Mouse (Mus musculus): ENCODE data around the gene Chuk. TPM values are rescaled to one million over a fixed set of nuclear protein-coding genes. Genes with fewer than 3 reads are reported as not detected.
"Not testable (repeated sequence)": the region's sequence is repeated elsewhere in the genome, so short reads cannot be mapped to it uniquely, and the experiment has no call there.

Gene Chuk
- polyA plus RNA-seq, 1 experiment from 2014 or later: 44.3 TPM

DNA sequence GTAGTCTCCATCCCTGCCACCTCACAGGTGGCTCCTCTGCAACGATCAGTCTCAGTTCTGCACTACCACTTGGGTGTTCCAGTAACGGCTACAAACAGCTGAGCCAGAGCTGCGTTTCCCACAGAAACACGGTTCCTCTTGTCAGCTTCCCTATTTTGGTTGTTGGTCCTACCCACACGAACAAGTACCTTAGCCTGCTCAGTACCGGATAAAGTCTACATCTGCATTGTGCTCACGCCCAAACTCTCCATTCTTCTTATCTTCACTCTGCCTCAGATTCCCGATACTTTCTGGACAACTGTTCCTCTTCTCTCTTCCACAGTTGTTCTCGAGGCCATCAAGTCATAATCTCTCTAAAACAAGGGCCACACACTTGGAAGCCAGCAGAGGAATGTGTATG, 37.1 kb upstream of the Chuk start:
- peaks cover 3% of the 10 kb centered on the region; the same call in 1 of the 2 replicates for H3K4me1 ChIP-seq (ENCODE audit: control insufficient read depth, insufficient read depth, low read length)

DNA sequence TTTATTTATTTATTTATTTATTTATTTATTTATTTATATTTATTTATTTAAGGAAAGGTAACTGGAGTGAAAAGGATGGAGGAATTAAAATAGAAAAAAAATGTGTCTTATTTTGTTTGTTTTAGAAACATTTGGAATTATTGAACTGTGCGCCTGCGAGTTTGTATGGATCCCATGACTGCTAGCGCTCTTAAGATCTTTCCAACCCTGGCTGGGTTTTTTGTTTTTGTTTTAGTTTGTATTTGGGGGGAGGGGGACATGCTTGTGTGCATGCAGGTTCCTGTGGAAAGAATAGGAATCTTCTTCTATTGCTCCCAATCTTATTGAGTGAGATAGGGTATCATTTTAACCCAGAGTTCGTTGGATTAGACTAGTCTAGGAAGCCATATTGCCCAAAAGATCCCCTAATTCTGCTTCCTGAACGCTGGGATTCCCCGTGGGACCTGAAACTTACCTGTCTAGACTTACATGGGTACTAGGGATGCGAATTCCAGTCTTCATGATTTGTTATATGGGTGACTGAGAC, 28.7 kb upstream of the Chuk start:
- no peak overlapping the region for H3K9ac ChIP-seq (ENCODE audit: low read length)
- ATAC-seq (ENCODE audit: insufficient number of reproducible peaks, low FRiP score, low TSS enrichment, low read depth) (no peak), DNase-seq (ENCODE audit: low spot score) (peak; percentile 26)
- H3K9me3 ChIP-seq (ENCODE audit: control insufficient read depth, low read length): no peaks in the 10 kb centered on the region
- no peaks in the 10 kb centered on the region for H3K27me3 ChIP-seq (ENCODE audit: control insufficient read depth, insufficient read depth, low read length)
- 27% methylated on average over 7 of the region's 7 CpGs for WGBS
- 0 out of 2 replicates have a peak, but pooled peaks cover 2% of the 10 kb centered on the region for H3K36me3 ChIP-seq (ENCODE audit: control insufficient read depth, insufficient read depth, low read length)
- H3K27ac ChIP-seq (replicated peaks; ENCODE audit: low read depth, low read length): no peak overlapping the region; the same call in 1 of the 2 replicates
- peak overlapping the region; percentile 64; the same call in 1 of the 2 replicates for H3K4me3 ChIP-seq (ENCODE audit: low read depth, low read length)
- peak overlapping the region; percentile 43 for H3K4me2 ChIP-seq (ENCODE audit: low read depth, severe bottlenecking)
- H3K4me1 ChIP-seq (ENCODE audit: control insufficient read depth, insufficient read depth, low read length): 0 out of 2 replicates have a peak, but pooled peaks cover 2% of the 10 kb centered on the region

More for the DNA sequence above, 37.1 kb upstream of the Chuk start:
- H3K9me3 ChIP-seq (ENCODE audit: control insufficient read depth, low read length): no peaks in the 10 kb centered on the region
- H3K4me3 ChIP-seq (ENCODE audit: low read depth, low read length): no peak overlapping the region
- 91% methylated on average over 9 of the region's 9 CpGs for WGBS
- DNase-seq (ENCODE audit: low spot score) (no peak), ATAC-seq (ENCODE audit: insufficient number of reproducible peaks, low FRiP score, low TSS enrichment, low read depth) (no peak)
- H3K27me3 ChIP-seq (ENCODE audit: control insufficient read depth, insufficient read depth, low read length): no peaks in the 10 kb centered on the region
- H3K4me2 ChIP-seq (ENCODE audit: low read depth, severe bottlenecking): no peak overlapping the region
- no peak overlapping the region for H3K9ac ChIP-seq (ENCODE audit: low read length)
- H3K27ac ChIP-seq (replicated peaks; ENCODE audit: low read depth, low read length): no peak overlapping the region
- peaks cover 4% of the 10 kb centered on the region; the same call in 1 of the 2 replicates for H3K36me3 ChIP-seq (ENCODE audit: control insufficient read depth, insufficient read depth, low read length)

DNA sequence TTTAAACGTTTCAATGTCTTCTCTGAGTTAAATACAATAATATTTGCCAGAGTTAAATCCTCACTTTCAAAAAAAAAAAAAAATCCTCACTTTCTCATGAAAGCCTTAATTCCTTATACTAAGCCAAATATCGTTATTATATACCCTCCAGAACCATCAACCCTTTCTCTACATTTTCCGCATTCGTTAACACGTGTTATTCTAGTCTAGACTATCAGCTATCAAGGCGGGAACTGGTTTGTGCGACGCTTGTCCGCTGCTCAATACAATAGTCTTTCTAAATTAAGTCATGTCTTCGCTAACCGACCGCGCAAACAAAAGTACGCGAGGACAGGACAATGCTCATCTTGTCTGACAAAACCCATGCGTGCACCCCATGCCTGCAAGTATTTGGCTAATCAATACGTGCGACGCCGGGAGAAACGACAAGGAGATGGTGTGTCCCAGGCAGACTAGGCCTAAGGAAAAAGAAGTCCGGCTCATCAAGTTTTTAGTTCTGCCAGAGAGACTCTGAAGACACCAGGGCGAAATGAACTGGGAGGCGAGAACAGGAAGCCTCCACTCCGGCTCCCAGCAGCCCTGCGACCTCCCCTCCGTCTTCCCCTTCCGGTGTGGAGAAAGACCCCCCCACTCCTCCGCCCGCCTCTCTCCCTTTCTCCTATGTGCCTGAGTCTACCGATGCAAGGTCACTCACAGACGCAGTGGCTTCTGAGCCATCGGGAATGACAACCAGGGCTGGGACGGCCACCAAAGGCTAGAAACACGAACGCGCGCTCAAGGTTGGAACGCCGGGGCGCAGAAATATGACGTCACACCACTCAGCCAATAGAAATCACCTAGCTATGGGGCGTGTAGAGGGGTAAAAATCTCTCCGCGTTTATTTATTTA, 28.0 kb upstream of the Chuk start, which contains the start of gene Cwf19l1:
Gene Cwf19l1 (minus strand): TSS at position 805 of the 888 bp plus-strand sequence.
- ATAC-seq (ENCODE audit: insufficient number of reproducible peaks, low FRiP score, low TSS enrichment, low read depth): peak; percentile 68
- Histone ChIP-seq H3K4me1 (ENCODE audit: control insufficient read depth, insufficient read depth, low read length) (0 out of 2 replicates have a peak, but pooled peaks cover 2% of the 10 kb centered on the region), H3K4me2 (ENCODE audit: low read depth, severe bottlenecking) (peak within 1 kb of the TSS; percentile 64), H3K27me3 (ENCODE audit: control insufficient read depth, insufficient read depth, low read length) (no peaks in the 10 kb centered on the region), H3K36me3 (ENCODE audit: control insufficient read depth, insufficient read depth, low read length) (0 out of 2 replicates have a peak, but pooled peaks cover 2% of the 10 kb centered on the region), H3K4me3 (ENCODE audit: low read depth, low read length) (peak within 1 kb of the TSS; percentile 64), H3K9ac (ENCODE audit: low read length) (peak within 1 kb of the TSS; percentile 78), H3K27ac (replicated peaks; ENCODE audit: low read depth, low read length) (peak within 1 kb of the TSS; percentile 93), H3K9me3 (ENCODE audit: control insufficient read depth, low read length) (no peaks in the 10 kb centered on the region)
- DNase-seq (ENCODE audit: low spot score): peak; percentile 95
- WGBS: under 1% methylated on average over 45 of the region's 45 CpGs

DNA sequence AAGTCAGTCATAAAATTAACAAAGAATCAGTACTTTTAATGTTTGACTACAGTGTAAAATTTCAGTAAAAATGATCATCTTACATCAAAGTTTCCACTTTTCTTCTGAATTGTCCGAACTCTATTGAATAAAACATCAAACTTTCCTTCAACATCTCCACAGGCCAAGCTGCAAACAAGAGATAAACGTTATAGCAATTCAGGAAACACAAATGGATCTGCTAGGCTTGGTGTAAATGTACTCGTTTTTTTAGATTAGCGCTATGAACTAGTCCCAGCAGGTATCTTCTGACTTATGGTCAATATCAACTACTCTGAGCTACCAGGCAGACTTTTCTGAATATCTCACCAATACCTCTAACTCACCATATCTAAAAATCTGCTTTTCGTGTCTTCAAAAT, 25.6 kb upstream of the Chuk start:
- H3K4me1 ChIP-seq (ENCODE audit: control insufficient read depth, insufficient read depth, low read length): 0 out of 2 replicates have a peak, but pooled peaks cover 2% of the 10 kb centered on the region

DNA sequence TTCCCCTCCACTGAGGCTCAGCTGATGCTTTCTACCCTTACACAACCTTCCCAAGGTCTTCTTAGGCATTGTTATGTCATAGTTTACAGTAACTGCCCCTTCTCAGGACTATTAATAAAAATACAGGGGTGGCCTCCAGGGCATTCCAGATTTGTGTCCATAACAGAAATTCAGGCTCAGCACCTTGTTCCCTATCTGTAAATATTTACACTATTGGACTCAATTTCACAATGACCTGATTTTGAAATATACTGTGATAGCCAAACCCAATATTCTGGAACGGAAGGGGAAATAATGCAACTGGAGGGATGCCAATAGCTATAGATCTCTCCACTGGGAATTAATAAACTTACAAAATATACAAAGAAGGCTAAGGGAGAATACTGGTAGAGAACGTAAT, 21.3 kb upstream of the Chuk start:
- Histone ChIP-seq H3K27me3 (ENCODE audit: control insufficient read depth, insufficient read depth, low read length) (no peaks in the 10 kb centered on the region), H3K27ac (replicated peaks; ENCODE audit: low read depth, low read length) (no peak overlapping the region), H3K4me1 (ENCODE audit: control insufficient read depth, insufficient read depth, low read length) (no peaks in the 10 kb centered on the region), H3K9me3 (ENCODE audit: control insufficient read depth, low read length) (no peaks in the 10 kb centered on the region), H3K4me3 (ENCODE audit: low read depth, low read length) (no peak overlapping the region), H3K4me2 (ENCODE audit: low read depth, severe bottlenecking) (no peak overlapping the region), H3K36me3 (ENCODE audit: control insufficient read depth, insufficient read depth, low read length) (peaks cover 2% of the 10 kb centered on the region; the same call in 1 of the 2 replicates), H3K9ac (ENCODE audit: low read length) (no peak overlapping the region)
- no peak for ATAC-seq (ENCODE audit: insufficient number of reproducible peaks, low FRiP score, low TSS enrichment, low read depth)
- 91% methylated on average over 2 of the region's 2 CpGs for WGBS
- DNase-seq (ENCODE audit: low spot score): no peak

More for the DNA sequence above, 25.6 kb upstream of the Chuk start:
- Histone ChIP-seq H3K4me3 (ENCODE audit: low read depth, low read length) (no peak overlapping the region), H3K36me3 (ENCODE audit: control insufficient read depth, insufficient read depth, low read length) (peaks cover 2% of the 10 kb centered on the region; the same call in 1 of the 2 replicates), H3K27me3 (ENCODE audit: control insufficient read depth, insufficient read depth, low read length) (no peaks in the 10 kb centered on the region), H3K27ac (replicated peaks; ENCODE audit: low read depth, low read length) (no peak overlapping the region), H3K9me3 (ENCODE audit: control insufficient read depth, low read length) (no peaks in the 10 kb centered on the region), H3K9ac (ENCODE audit: low read length) (no peak overlapping the region), H3K4me2 (ENCODE audit: low read depth, severe bottlenecking) (no peak overlapping the region)
- no peak for ATAC-seq (ENCODE audit: insufficient number of reproducible peaks, low FRiP score, low TSS enrichment, low read depth)
- WGBS: 92% methylated on average over 5 of the region's 5 CpGs
- DNase-seq (ENCODE audit: low spot score): no peak

DNA sequence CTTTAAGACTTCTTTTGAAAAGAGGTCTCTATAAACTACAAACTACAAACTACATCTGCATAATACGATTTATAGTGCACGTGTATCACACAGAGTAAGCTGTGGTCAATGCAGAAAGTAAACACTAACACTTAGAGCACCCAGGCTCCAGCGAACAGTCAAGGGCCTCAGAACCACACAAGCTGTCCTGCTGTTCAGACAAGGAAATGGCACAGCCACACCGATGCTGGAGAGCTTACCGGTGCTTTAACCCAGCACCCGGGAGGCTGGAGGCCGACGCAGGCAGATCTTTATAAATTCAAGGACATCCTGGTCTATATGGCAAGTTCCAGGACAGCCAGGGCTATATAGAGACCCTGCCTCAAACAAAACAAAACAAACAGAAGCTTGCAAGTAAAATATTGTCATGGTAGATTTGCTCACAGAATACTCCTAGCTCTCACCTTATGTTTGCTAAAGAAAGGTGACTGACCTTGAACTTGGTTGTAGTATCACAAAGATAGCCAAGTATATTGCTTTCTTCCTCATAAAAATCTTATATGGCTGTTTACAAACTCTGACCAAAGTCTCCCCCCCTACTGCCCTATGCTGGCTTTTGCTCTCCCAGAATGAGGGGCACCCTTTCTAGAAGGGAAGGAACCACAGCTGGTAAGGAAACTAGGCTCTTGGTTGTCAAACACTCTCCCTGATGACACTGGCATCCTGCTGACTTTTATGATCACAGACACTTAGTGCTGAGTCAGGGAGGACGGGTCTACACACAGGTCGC, 20.6 kb upstream of the Chuk start:
- Histone ChIP-seq H3K4me3 (ENCODE audit: low read depth, low read length) (no peak overlapping the region), H3K9me3 (ENCODE audit: control insufficient read depth, low read length) (no peaks in the 10 kb centered on the region), H3K4me1 (ENCODE audit: control insufficient read depth, insufficient read depth, low read length) (no peaks in the 10 kb centered on the region), H3K9ac (ENCODE audit: low read length) (no peak overlapping the region), H3K27ac (replicated peaks; ENCODE audit: low read depth, low read length) (no peak overlapping the region), H3K36me3 (ENCODE audit: control insufficient read depth, insufficient read depth, low read length) (peaks cover 7% of the 10 kb centered on the region; the same call in 1 of the 2 replicates), H3K4me2 (ENCODE audit: low read depth, severe bottlenecking) (no peak overlapping the region), H3K27me3 (ENCODE audit: control insufficient read depth, insufficient read depth, low read length) (no peaks in the 10 kb centered on the region)
- no peak for ATAC-seq (ENCODE audit: insufficient number of reproducible peaks, low FRiP score, low TSS enrichment, low read depth)
- WGBS: 91% methylated on average over 10 of the region's 10 CpGs
- DNase-seq (ENCODE audit: low spot score): no peak

DNA sequence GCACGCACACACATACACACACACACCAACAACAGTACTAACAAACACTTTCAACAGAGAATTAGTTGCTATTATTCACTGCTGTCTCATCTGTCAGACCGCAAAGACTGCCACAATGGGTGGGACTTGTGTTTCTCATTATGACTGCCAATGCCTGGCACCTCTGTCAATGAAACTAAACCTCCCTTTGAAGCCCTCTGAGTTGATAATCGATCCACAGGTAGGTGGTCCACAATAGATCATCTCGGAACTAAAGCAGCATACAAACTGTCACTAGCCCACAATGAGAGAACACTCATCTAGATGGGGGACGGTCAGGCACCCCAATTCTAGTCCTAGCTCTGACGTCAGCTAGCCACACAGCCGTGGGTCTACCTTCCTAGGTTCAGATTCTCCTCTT, 13.9 kb upstream of the Chuk start:
- no peak for ATAC-seq (ENCODE audit: insufficient number of reproducible peaks, low FRiP score, low TSS enrichment, low read depth)
- no peak overlapping the region for H3K9ac ChIP-seq (ENCODE audit: low read length)
- H3K27me3 ChIP-seq (ENCODE audit: control insufficient read depth, insufficient read depth, low read length): no peaks in the 10 kb centered on the region
- DNase-seq (ENCODE audit: low spot score): no peak
- H3K27ac ChIP-seq (replicated peaks; ENCODE audit: low read depth, low read length): no peak overlapping the region
- no peak overlapping the region for H3K4me2 ChIP-seq (ENCODE audit: low read depth, severe bottlenecking)
- no peak overlapping the region for H3K4me3 ChIP-seq (ENCODE audit: low read depth, low read length)
- no peaks in the 10 kb centered on the region for H3K9me3 ChIP-seq (ENCODE audit: control insufficient read depth, low read length)
- peaks cover 8% of the 10 kb centered on the region; the same call in 1 of the 2 replicates for H3K36me3 ChIP-seq (ENCODE audit: control insufficient read depth, insufficient read depth, low read length)
- no peaks in the 10 kb centered on the region for H3K4me1 ChIP-seq (ENCODE audit: control insufficient read depth, insufficient read depth, low read length)
- 94% methylated on average over 7 of the region's 7 CpGs for WGBS

DNA sequence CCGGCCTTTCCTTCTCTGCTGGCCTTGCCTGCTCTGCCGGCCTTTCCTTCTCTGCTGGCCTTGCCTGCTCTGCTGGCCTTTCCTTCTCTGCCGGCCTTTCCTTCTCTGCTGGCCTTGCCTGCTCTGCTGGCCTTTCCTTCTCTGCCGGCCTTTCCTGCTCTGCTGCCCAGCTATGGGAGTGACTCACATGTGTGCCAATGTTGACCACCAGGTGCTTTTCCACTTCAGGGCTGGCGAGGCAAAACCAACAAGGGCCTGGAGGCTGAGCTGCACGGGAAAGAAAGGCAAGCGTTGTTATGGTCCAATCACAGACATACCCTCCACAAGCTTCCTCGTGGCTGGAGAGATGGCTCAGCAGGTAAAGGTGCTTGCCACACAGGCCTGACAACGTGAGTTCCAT, 13.4 kb upstream of the Chuk start:
- 90% methylated on average over 7 of the region's 9 CpGs for WGBS
- not testable (repeated sequence) for ATAC-seq (ENCODE audit: insufficient number of reproducible peaks, low FRiP score, low TSS enrichment, low read depth); H3K4me3 ChIP-seq (ENCODE audit: low read depth, low read length); H3K27ac ChIP-seq (replicated peaks; ENCODE audit: low read depth, low read length); DNase-seq (ENCODE audit: low spot score); H3K9ac ChIP-seq (ENCODE audit: low read length); H3K36me3 ChIP-seq (ENCODE audit: control insufficient read depth, insufficient read depth, low read length); H3K27me3 ChIP-seq (ENCODE audit: control insufficient read depth, insufficient read depth, low read length); H3K4me1 ChIP-seq (ENCODE audit: control insufficient read depth, insufficient read depth, low read length); H3K9me3 ChIP-seq (ENCODE audit: control insufficient read depth, low read length); H3K4me2 ChIP-seq (ENCODE audit: low read depth, severe bottlenecking)

Measured in limb, embryonic 11.5 days (tissue).